Mouse (Mus musculus) R1 (cell line): ENCODE results near the gene Lrrc3c.

Experiments
- DNase-seq: peaks from one replicate; pipeline ENCODE4 v3.0.0-alpha.2; 2018; ENCODE audit warnings: low read depth, low spot score

Lrrc3c gene

GRCm38 (mm10) chr11:98597991-98598390 is at the start of gene Lrrc3c:
Gene Lrrc3c, plus strand, starts transcription at chr11:98598291.
- DNase-seq: no peak

- peak; percentile 16 for DNase-seq
These were observed 48.7 kb upstream of the Lrrc3c start for GRCm38 (mm10) chr11:98549363-98549762.

- DNase-seq: no peak
These were observed 47.6 kb upstream of the Lrrc3c start for GRCm38 (mm10) chr11:98550311-98550974.

GRCm38 (mm10) chr11:98550975-98551828 is 46.9 kb upstream of the Lrrc3c start, which contains the start of gene Zpbp2:
Gene Zpbp2, plus strand, starts transcription at chr11:98551097.
- DNase-seq: peak; percentile 91

- DNase-seq: peak; percentile 68
These were observed 44.1 kb upstream of the Lrrc3c start for GRCm38 (mm10) chr11:98553966-98554365.

GRCm38 (mm10) chr11:98555124-98555700 is 42.9 kb upstream of the Lrrc3c start:
- DNase-seq: peak; percentile 43

- DNase-seq: no peak
These were observed 37.1 kb upstream of the Lrrc3c start for GRCm38 (mm10) chr11:98560942-98561341.

GRCm38 (mm10) chr11:98563025-98563424 is 35.1 kb upstream of the Lrrc3c start:
- no peak for DNase-seq

- no peak for DNase-seq
These were observed 34.1 kb upstream of the Lrrc3c start for GRCm38 (mm10) chr11:98563921-98564414.

GRCm38 (mm10) chr11:98568326-98568725 is 29.8 kb upstream of the Lrrc3c start:
- DNase-seq: peak; percentile 84

GRCm38 (mm10) chr11:98569461-98569860 is 28.6 kb upstream of the Lrrc3c start:
- peak; percentile 77 for DNase-seq

GRCm38 (mm10) chr11:98577776-98578175 is 20.3 kb upstream of the Lrrc3c start:
- no peak for DNase-seq

GRCm38 (mm10) chr11:98580301-98581121 is 17.6 kb upstream of the Lrrc3c start:
- DNase-seq: peak; percentile 76

GRCm38 (mm10) chr11:98581286-98582029 is 16.6 kb upstream of the Lrrc3c start:
- peak; percentile 76 for DNase-seq

- DNase-seq: no peak
These were observed 16.1 kb upstream of the Lrrc3c start for GRCm38 (mm10) chr11:98582030-98582388.

- no peak for DNase-seq
These were observed 15.4 kb upstream of the Lrrc3c start for GRCm38 (mm10) chr11:98582551-98583264.

- no peak for DNase-seq
These were observed 14.9 kb upstream of the Lrrc3c start for GRCm38 (mm10) chr11:98583265-98583552.

GRCm38 (mm10) chr11:98583571-98583970 is 14.5 kb upstream of the Lrrc3c start:
- peak; percentile 38 for DNase-seq

- DNase-seq: no peak
These were observed 13.9 kb upstream of the Lrrc3c start for GRCm38 (mm10) chr11:98584146-98584545.

- DNase-seq: no peak
These were observed 13.4 kb upstream of the Lrrc3c start for GRCm38 (mm10) chr11:98584629-98585177.
